Mouse (Mus musculus) MEL (cell line): ENCODE measurements at regions not wholly inside any gene's neighbourhood (a gene's known extent, or its start where the extent isn't known, plus 50 kb on each side); places are given as distances from the start of the nearest gene placed in this dataset.

Experiments
- DNase-seq: peaks from one replicate; pipeline ENCODE4 v3.0.0; 2011; ENCODE audit warnings: low read depth, low spot score
- H3K27ac ChIP-seq: 2 replicates; pipeline ENCODE4 v1.5.1; 2012; ENCODE audit warnings: low read depth, mild to moderate bottlenecking, control low read depth, low read length, moderate library complexity; ENCODE audit not compliant: control insufficient read depth
- H3K27me3 ChIP-seq, 2 experiments: fragments of 150-350 bp in 1 of 2; sonication (generic) in 1 of 2; 2 replicates each; pipeline ENCODE4 v1.6.1; 2012; ENCODE audit warnings: low read length in 2 of 2, mild to moderate bottlenecking in 2 of 2, improper control_type of control experiment in 1 of 2, moderate library complexity in 1 of 2; ENCODE audit not compliant: insufficient read depth in 2 of 2, control insufficient read depth in 1 of 2
- H3K36me3 ChIP-seq, 2 experiments: 2 replicates each; pipeline ENCODE4 v1.6.1; 2012 to 2014; ENCODE audit warnings: low read length in 2 of 2, improper control_type of control experiment in 1 of 2, inconsistent platforms in 1 of 2, mild to moderate bottlenecking in 1 of 2; ENCODE audit not compliant: insufficient read depth in 2 of 2, control insufficient read depth in 1 of 2
- H3K4me1 ChIP-seq, 2 experiments: fragments of 150-350 bp in 1 of 2; sonication (generic) in 1 of 2; 2 replicates each; pipeline ENCODE4 v1.6.1; 2012; ENCODE audit warnings: low read length in 2 of 2, improper control_type of control experiment in 1 of 2, mild to moderate bottlenecking in 1 of 2; ENCODE audit not compliant: insufficient read depth in 2 of 2, control insufficient read depth in 1 of 2
- H3K4me3 ChIP-seq, 2 experiments: fragments of 150-350 bp in 1 of 2; sonication (generic) in 1 of 2; 2 replicates each; pipeline ENCODE4 v1.5.1; 2012; ENCODE audit warnings: low read depth in 2 of 2, low read length in 2 of 2, mild to moderate bottlenecking in 2 of 2, moderate library complexity in 2 of 2, control low read depth in 1 of 2, improper control_type of control experiment in 1 of 2; ENCODE audit not compliant: control insufficient read depth in 1 of 2, insufficient read depth in 1 of 2
- H3K79me2 ChIP-seq: 2 replicates; pipeline ENCODE4 v1.6.1; 2012; ENCODE audit warnings: mild to moderate bottlenecking, low read length, moderate library complexity; ENCODE audit not compliant: control insufficient read depth, poor library complexity, insufficient read depth
- H3K9ac ChIP-seq: 2 replicates; pipeline ENCODE4 v1.6.1; 2012; ENCODE audit warnings: low read depth, mild to moderate bottlenecking, control low read depth, low read length, moderate library complexity; ENCODE audit not compliant: control insufficient read depth, poor library complexity, severe bottlenecking
- H3K9me3 ChIP-seq: fragments of 150-350 bp; sonication (generic); replicated peaks from 2 replicates; pipeline ENCODE4 v1.6.1; 2012; ENCODE audit warnings: mild to moderate bottlenecking, low read length, improper control_type of control experiment, moderate library complexity; ENCODE audit not compliant: insufficient read depth
- BHLHE40 ChIP-seq: IDR thresholded peaks from 2 replicates; pipeline ENCODE4 v1.6.1; 2012; ENCODE audit warnings: low read depth, mild to moderate bottlenecking, inconsistent platforms, low read length, improper control_type of control experiment, borderline replicate concordance
- CHD1 ChIP-seq: IDR thresholded peaks from 2 replicates; pipeline ENCODE4 v1.6.1; 2012; ENCODE audit warnings: low read depth, mild to moderate bottlenecking, inconsistent platforms, low read length, improper control_type of control experiment
- CHD2 ChIP-seq: IDR thresholded peaks from 2 replicates; pipeline ENCODE4 v1.6.1; 2011; ENCODE audit warnings: low read length, improper control_type of control experiment
- CTCF ChIP-seq, 3 experiments: IDR thresholded peaks in 2 of 3; conservative IDR thresholded peaks in 1 of 3; 2 replicates each; pipeline ENCODE4 v1.5.1; 2011 to 2012; ENCODE audit warnings: low read length in 3 of 3, low read depth in 2 of 3, mild to moderate bottlenecking in 2 of 3, improper control_type of control experiment in 1 of 3, inconsistent platforms in 1 of 3, mixed read lengths in 1 of 3, moderate library complexity in 1 of 3; ENCODE audit not compliant: control insufficient read depth in 1 of 3, insufficient read depth in 1 of 3, poor library complexity in 1 of 3, severe bottlenecking in 1 of 3
- EP300 ChIP-seq, 2 experiments: IDR thresholded peaks; 2 replicates each; pipeline ENCODE4 v1.6.1; 2011; ENCODE audit warnings: improper control_type of control experiment in 2 of 2, low read length in 2 of 2, low read depth in 1 of 2, mild to moderate bottlenecking in 1 of 2
- ETS1 ChIP-seq: IDR thresholded peaks from 2 replicates; pipeline ENCODE4 v1.6.1; 2012; ENCODE audit warnings: low read depth, mild to moderate bottlenecking, inconsistent platforms, low read length, improper control_type of control experiment, moderate library complexity
- GABPA ChIP-seq: IDR thresholded peaks from 2 replicates; pipeline ENCODE4 v1.6.1; 2012; ENCODE audit warnings: low read depth, mild to moderate bottlenecking, inconsistent platforms, low read length, improper control_type of control experiment, moderate library complexity
- GATA1 ChIP-seq: IDR thresholded peaks from 2 replicates; pipeline ENCODE4 v1.6.1; 2011; ENCODE audit warnings: low read depth, low read length, improper control_type of control experiment
- MAFK ChIP-seq: IDR thresholded peaks from 2 replicates; pipeline ENCODE4 v1.6.1; 2011; ENCODE audit warnings: low read depth, mild to moderate bottlenecking, low read length, improper control_type of control experiment, borderline replicate concordance
- MAX ChIP-seq: IDR thresholded peaks from 2 replicates; pipeline ENCODE4 v1.6.1; 2011; ENCODE audit warnings: low read length, improper control_type of control experiment
- MAZ ChIP-seq: IDR thresholded peaks from 2 replicates; pipeline ENCODE4 v1.6.1; 2012; ENCODE audit warnings: low read depth, mild to moderate bottlenecking, inconsistent platforms, low read length, improper control_type of control experiment
- MEF2A ChIP-seq: IDR thresholded peaks from 2 replicates; pipeline ENCODE4 v1.6.1; 2014; ENCODE audit warnings: low read depth, mild to moderate bottlenecking, inconsistent platforms, low read length, improper control_type of control experiment; ENCODE audit not compliant: poor library complexity, insufficient replicate concordance, severe bottlenecking; ENCODE audit errors: extremely low read depth
- MXI1 ChIP-seq: IDR thresholded peaks from 2 replicates; pipeline ENCODE4 v1.6.1; 2011; ENCODE audit warnings: mild to moderate bottlenecking, low read depth, low read length, improper control_type of control experiment
- MYB ChIP-seq: IDR thresholded peaks from 2 replicates; pipeline ENCODE4 v1.6.1; 2011; ENCODE audit warnings: mild to moderate bottlenecking, low read depth, low read length, improper control_type of control experiment
- NELFE ChIP-seq: IDR thresholded peaks from 2 replicates; pipeline ENCODE4 v1.6.1; 2011; ENCODE audit warnings: low read depth, low read length, improper control_type of control experiment
- POLR2A ChIP-seq, 2 experiments: IDR thresholded peaks; 2 replicates each; pipeline ENCODE4 v1.6.1; 2011 to 2012; ENCODE audit warnings: low read length in 2 of 2, mild to moderate bottlenecking in 2 of 2, control low read depth in 1 of 2, improper control_type of control experiment in 1 of 2, low read depth in 1 of 2, moderate library complexity in 1 of 2; ENCODE audit not compliant: control insufficient read depth in 1 of 2, insufficient read depth in 1 of 2, poor library complexity in 1 of 2
- POLR2AphosphoS2 ChIP-seq: IDR thresholded peaks from 2 replicates; pipeline ENCODE4 v1.6.1; 2011; ENCODE audit warnings: low read length, improper control_type of control experiment
- RAD21 ChIP-seq: IDR thresholded peaks from 2 replicates; pipeline ENCODE4 v1.6.1; 2011; ENCODE audit warnings: mild to moderate bottlenecking, low read depth, low read length, improper control_type of control experiment
- RCOR1 ChIP-seq: IDR thresholded peaks from 2 replicates; pipeline ENCODE4 v1.6.1; 2012; ENCODE audit warnings: low read depth, mild to moderate bottlenecking, inconsistent platforms, low read length, improper control_type of control experiment
- SIN3A ChIP-seq: IDR thresholded peaks from 2 replicates; pipeline ENCODE4 v1.6.1; 2012; ENCODE audit warnings: low read length, improper control_type of control experiment, inconsistent platforms
- SMC3 ChIP-seq: IDR thresholded peaks from 2 replicates; pipeline ENCODE4 v1.6.1; 2011; ENCODE audit warnings: low read depth, low read length, improper control_type of control experiment
- TAL1 ChIP-seq: IDR thresholded peaks from 2 replicates; pipeline ENCODE4 v1.6.1; 2012; ENCODE audit warnings: mild to moderate bottlenecking, inconsistent platforms, low read length, moderate library complexity, mixed read lengths
- TBP ChIP-seq: IDR thresholded peaks from 2 replicates; pipeline ENCODE4 v1.8.0; 2011; ENCODE audit warnings: low read depth, low read length, improper control_type of control experiment
- UBTF ChIP-seq: IDR thresholded peaks from 2 replicates; pipeline ENCODE4 v1.6.1; 2012; ENCODE audit warnings: low read depth, mild to moderate bottlenecking, inconsistent platforms, low read length, improper control_type of control experiment, moderate library complexity, borderline replicate concordance; ENCODE audit not compliant: insufficient read depth
- USF1 ChIP-seq: IDR thresholded peaks from 2 replicates; pipeline ENCODE4 v1.6.1; 2014; ENCODE audit warnings: low read depth, mild to moderate bottlenecking, inconsistent platforms, low read length, improper control_type of control experiment, moderate library complexity
- ZMIZ1 ChIP-seq: IDR thresholded peaks from 2 replicates; pipeline ENCODE4 v1.6.1; 2012; ENCODE audit warnings: low read depth, mild to moderate bottlenecking, inconsistent platforms, low read length, improper control_type of control experiment, moderate library complexity
- ZNF384 ChIP-seq: IDR thresholded peaks from 2 replicates; pipeline ENCODE4 v1.6.1; 2012; ENCODE audit warnings: low read depth, mild to moderate bottlenecking, inconsistent platforms, low read length, improper control_type of control experiment

DNA sequence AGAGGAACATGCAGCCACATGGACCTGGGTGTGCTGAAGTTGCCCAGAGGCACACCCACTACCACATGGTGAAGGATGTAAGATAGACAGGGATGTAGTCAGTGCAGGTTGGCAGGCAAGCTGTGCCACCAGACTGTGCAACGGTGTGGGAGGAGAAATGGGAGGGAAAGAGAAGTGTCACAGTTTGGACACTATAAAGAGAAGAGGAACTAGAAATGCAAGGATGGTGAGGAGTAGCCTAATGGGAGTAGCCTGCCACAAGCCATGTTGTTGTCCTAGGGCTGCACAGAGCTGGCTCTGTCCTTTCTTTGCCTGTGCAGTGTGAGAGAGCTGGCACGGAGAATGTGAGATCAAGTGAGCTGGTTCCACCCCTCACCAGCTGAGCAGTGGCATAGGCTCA is 185.3 kb upstream of the Gjb5 start:
- Histone ChIP-seq H3K4me3 (no peak overlapping the region), H3K79me2 (no peaks in the 10 kb centered on the region), H3K9me3 (no peaks in the 10 kb centered on the region), H3K27ac (no peak overlapping the region), H3K36me3 (no peaks in the 10 kb centered on the region), H3K9ac (no peak overlapping the region), H3K4me1 (no peaks in the 10 kb centered on the region), H3K27me3 (no peaks in the 10 kb centered on the region)
- TF ChIP-seq CHD1 (no peak), POLR2AphosphoS2 (no peak), TBP (no peak), RCOR1 (no peak), MAFK (no peak), CTCF (IDR thresholded peaks at IDR 0.05 in 2 of 3, conservative IDR thresholded peaks at IDR 0.05 in 1 of 3; ENCODE audit: control insufficient read depth in 1 of 3, insufficient read depth in 1 of 3, low read depth in 2 of 3, low read length in 3 of 3, poor library complexity in 1 of 3, severe bottlenecking in 1 of 3) (no peak), USF1 (no peak), MAZ (no peak), MAX (no peak), SIN3A (no peak), RAD21 (no peak), BHLHE40 (no peak), MYB (no peak), GATA1 (no peak), ZMIZ1 (no peak), CHD2 (no peak), SMC3 (no peak), UBTF (no peak), GABPA (no peak)
- no peak for DNase-seq

- TF ChIP-seq RAD21 = no peak
- TF ChIP-seq GABPA = no peak
- no peak for TF ChIP-seq EP300 (IDR thresholded peaks at IDR 0.05; ENCODE audit: low read depth in 1 of 2, low read length in 2 of 2)
- no peak for TF ChIP-seq NELFE
- no peak for TF ChIP-seq USF1
- no peak for TF ChIP-seq POLR2A (IDR thresholded peaks at IDR 0.05; ENCODE audit: control insufficient read depth in 1 of 2, insufficient read depth in 1 of 2, low read depth in 1 of 2, low read length in 2 of 2, poor library complexity in 1 of 2)
- TF ChIP-seq CHD2 = no peak
- no peak for TF ChIP-seq MEF2A
- TF ChIP-seq ZNF384 = no peak
- TF ChIP-seq SIN3A = no peak
- no peak for TF ChIP-seq POLR2AphosphoS2
- TF ChIP-seq ETS1 = no peak
- no peak for TF ChIP-seq MXI1
- TF ChIP-seq MAFK = no peak
- TF ChIP-seq TAL1 = no peak
- no peak for TF ChIP-seq RCOR1
- no peak for TF ChIP-seq UBTF
- TF ChIP-seq, all 39 proteins: peak for 0
- no peaks in the 10 kb centered on the region for H3K9me3 ChIP-seq
These were observed 184.8 kb upstream of the Gjb5 start for GRCm38 (mm10) chr4:127542771-127543170.

More at GRCm38 (mm10) chr4:127542771-127543170, 184.8 kb upstream of the Gjb5 start:
- no peaks in the 10 kb centered on the region for H3K36me3 ChIP-seq
- no peaks in the 10 kb centered on the region for H3K4me1 ChIP-seq
- no peaks in the 10 kb centered on the region for H3K27me3 ChIP-seq
- H3K27ac ChIP-seq = no peak overlapping the region
- DNase-seq = no peak
- H3K4me3 ChIP-seq = no peak overlapping the region
- no peak overlapping the region for H3K9ac ChIP-seq
- no peaks in the 10 kb centered on the region for H3K79me2 ChIP-seq
